Mouse (Mus musculus) MEL (cell line): Measurements from ENCODE around the gene Prkcb. TPM values are rescaled to one million over a fixed set of nuclear protein-coding genes. Genes with fewer than 3 reads are reported as not detected.

Experiments used
- DNase-seq: peaks from one replicate; pipeline ENCODE4 v3.0.0; 2011; ENCODE audit warnings: low read depth, low spot score
- H3K27ac ChIP-seq: 2 replicates; pipeline ENCODE4 v1.5.1; 2012; ENCODE audit warnings: low read depth, mild to moderate bottlenecking, control low read depth, low read length, moderate library complexity; ENCODE audit not compliant: control insufficient read depth
- H3K27me3 ChIP-seq, 2 experiments: fragments of 150-350 bp in 1 of 2; sonication (generic) in 1 of 2; 2 replicates each; pipeline ENCODE4 v1.6.1; 2012; ENCODE audit warnings: low read length in 2 of 2, mild to moderate bottlenecking in 2 of 2, improper control_type of control experiment in 1 of 2, moderate library complexity in 1 of 2; ENCODE audit not compliant: insufficient read depth in 2 of 2, control insufficient read depth in 1 of 2
- H3K36me3 ChIP-seq, 2 experiments: 2 replicates each; pipeline ENCODE4 v1.6.1; 2012 to 2014; ENCODE audit warnings: low read length in 2 of 2, improper control_type of control experiment in 1 of 2, inconsistent platforms in 1 of 2, mild to moderate bottlenecking in 1 of 2; ENCODE audit not compliant: insufficient read depth in 2 of 2, control insufficient read depth in 1 of 2
- H3K4me1 ChIP-seq, 2 experiments: fragments of 150-350 bp in 1 of 2; sonication (generic) in 1 of 2; 2 replicates each; pipeline ENCODE4 v1.6.1; 2012; ENCODE audit warnings: low read length in 2 of 2, improper control_type of control experiment in 1 of 2, mild to moderate bottlenecking in 1 of 2; ENCODE audit not compliant: insufficient read depth in 2 of 2, control insufficient read depth in 1 of 2
- H3K4me3 ChIP-seq, 2 experiments: fragments of 150-350 bp in 1 of 2; sonication (generic) in 1 of 2; 2 replicates each; pipeline ENCODE4 v1.5.1; 2012; ENCODE audit warnings: low read depth in 2 of 2, low read length in 2 of 2, mild to moderate bottlenecking in 2 of 2, moderate library complexity in 2 of 2, control low read depth in 1 of 2, improper control_type of control experiment in 1 of 2; ENCODE audit not compliant: control insufficient read depth in 1 of 2, insufficient read depth in 1 of 2
- H3K79me2 ChIP-seq: 2 replicates; pipeline ENCODE4 v1.6.1; 2012; ENCODE audit warnings: mild to moderate bottlenecking, low read length, moderate library complexity; ENCODE audit not compliant: control insufficient read depth, poor library complexity, insufficient read depth
- H3K9ac ChIP-seq: 2 replicates; pipeline ENCODE4 v1.6.1; 2012; ENCODE audit warnings: low read depth, mild to moderate bottlenecking, control low read depth, low read length, moderate library complexity; ENCODE audit not compliant: control insufficient read depth, poor library complexity, severe bottlenecking
- H3K9me3 ChIP-seq: fragments of 150-350 bp; sonication (generic); replicated peaks from 2 replicates; pipeline ENCODE4 v1.6.1; 2012; ENCODE audit warnings: mild to moderate bottlenecking, low read length, improper control_type of control experiment, moderate library complexity; ENCODE audit not compliant: insufficient read depth
- CHD1 ChIP-seq: IDR thresholded peaks from 2 replicates; pipeline ENCODE4 v1.6.1; 2012; ENCODE audit warnings: low read depth, mild to moderate bottlenecking, inconsistent platforms, low read length, improper control_type of control experiment
- CTCF ChIP-seq, 3 experiments: IDR thresholded peaks in 2 of 3; conservative IDR thresholded peaks in 1 of 3; 2 replicates each; pipeline ENCODE4 v1.5.1; 2011 to 2012; ENCODE audit warnings: low read length in 3 of 3, low read depth in 2 of 3, mild to moderate bottlenecking in 2 of 3, improper control_type of control experiment in 1 of 3, inconsistent platforms in 1 of 3, mixed read lengths in 1 of 3, moderate library complexity in 1 of 3; ENCODE audit not compliant: control insufficient read depth in 1 of 3, insufficient read depth in 1 of 3, poor library complexity in 1 of 3, severe bottlenecking in 1 of 3
- E2F4 ChIP-seq: IDR thresholded peaks from 2 replicates; pipeline ENCODE4 v1.6.1; 2011; ENCODE audit warnings: low read depth, low read length, improper control_type of control experiment, borderline replicate concordance
- ELF1 ChIP-seq: IDR thresholded peaks from 2 replicates; pipeline ENCODE4 v1.6.1; 2014; ENCODE audit warnings: low read depth, mild to moderate bottlenecking, inconsistent platforms, low read length, improper control_type of control experiment, moderate library complexity
- EP300 ChIP-seq, 2 experiments: IDR thresholded peaks; 2 replicates each; pipeline ENCODE4 v1.6.1; 2011; ENCODE audit warnings: improper control_type of control experiment in 2 of 2, low read length in 2 of 2, low read depth in 1 of 2, mild to moderate bottlenecking in 1 of 2
- ETS1 ChIP-seq: IDR thresholded peaks from 2 replicates; pipeline ENCODE4 v1.6.1; 2012; ENCODE audit warnings: low read depth, mild to moderate bottlenecking, inconsistent platforms, low read length, improper control_type of control experiment, moderate library complexity
- GATA1 ChIP-seq: IDR thresholded peaks from 2 replicates; pipeline ENCODE4 v1.6.1; 2011; ENCODE audit warnings: low read depth, low read length, improper control_type of control experiment
- JUND ChIP-seq: IDR thresholded peaks from 2 replicates; pipeline ENCODE4 v1.6.1; 2011; ENCODE audit warnings: low read depth, mild to moderate bottlenecking, improper control_type of control experiment, low read length
- MAZ ChIP-seq: IDR thresholded peaks from 2 replicates; pipeline ENCODE4 v1.6.1; 2012; ENCODE audit warnings: low read depth, mild to moderate bottlenecking, inconsistent platforms, low read length, improper control_type of control experiment
- NELFE ChIP-seq: IDR thresholded peaks from 2 replicates; pipeline ENCODE4 v1.6.1; 2011; ENCODE audit warnings: low read depth, low read length, improper control_type of control experiment
- POLR2AphosphoS2 ChIP-seq: IDR thresholded peaks from 2 replicates; pipeline ENCODE4 v1.6.1; 2011; ENCODE audit warnings: low read length, improper control_type of control experiment
- RAD21 ChIP-seq: IDR thresholded peaks from 2 replicates; pipeline ENCODE4 v1.6.1; 2011; ENCODE audit warnings: mild to moderate bottlenecking, low read depth, low read length, improper control_type of control experiment
- RCOR1 ChIP-seq: IDR thresholded peaks from 2 replicates; pipeline ENCODE4 v1.6.1; 2012; ENCODE audit warnings: low read depth, mild to moderate bottlenecking, inconsistent platforms, low read length, improper control_type of control experiment
- SIN3A ChIP-seq: IDR thresholded peaks from 2 replicates; pipeline ENCODE4 v1.6.1; 2012; ENCODE audit warnings: low read length, improper control_type of control experiment, inconsistent platforms
- SMC3 ChIP-seq: IDR thresholded peaks from 2 replicates; pipeline ENCODE4 v1.6.1; 2011; ENCODE audit warnings: low read depth, low read length, improper control_type of control experiment
- USF2 ChIP-seq, 2 experiments: IDR thresholded peaks; 2 replicates each; pipeline ENCODE4 v1.6.1; 2011 to 2012; ENCODE audit warnings: improper control_type of control experiment in 2 of 2, low read length in 2 of 2, borderline replicate concordance in 1 of 2, inconsistent platforms in 1 of 2, low read depth in 1 of 2, mild to moderate bottlenecking in 1 of 2; ENCODE audit not compliant: insufficient read depth in 1 of 2
- ZKSCAN1 ChIP-seq: IDR thresholded peaks from 2 replicates; pipeline ENCODE4 v1.6.1; 2012; ENCODE audit warnings: low read depth, mild to moderate bottlenecking, inconsistent platforms, low read length, improper control_type of control experiment, moderate library complexity
- ZMIZ1 ChIP-seq: IDR thresholded peaks from 2 replicates; pipeline ENCODE4 v1.6.1; 2012; ENCODE audit warnings: low read depth, mild to moderate bottlenecking, inconsistent platforms, low read length, improper control_type of control experiment, moderate library complexity
- polyA plus RNA-seq, 2 experiments: library from polyadenylated mRNA; stranded (reverse) in 1 of 2; unstranded in 1 of 2; fragments of >175 nt in 1 of 2; fragments of >200 nt in 1 of 2; gene quantifications; 2 replicates each; pipeline versions ENCODE4 v1.2.1 to v1.2.4; 2012; ENCODE audit warnings: low replicate concordance in 2 of 2, low read depth in 1 of 2; ENCODE audit not compliant: insufficient read length in 2 of 2, insufficient read depth in 1 of 2, missing spikeins in 1 of 2
- total RNA-seq: library from RNA; depleted of rRNA; stranded (reverse); fragments of 300-350 nt; gene quantifications from 2 replicates; pipeline ENCODE4 v1.2.3, GENCODE M21; 2012

Prkcb gene
- total and polyA plus RNA-seq, 3 experiments, result not detected

GRCm38 (mm10) chr7:122445056-122445455 lies 156.5 kb downstream of the Prkcb start:
- no peaks in the 10 kb centered on the region for H3K36me3 ChIP-seq
- H3K4me1 ChIP-seq, result no peaks in the 10 kb centered on the region
- DNase-seq, result peak; percentile 43
- H3K4me3 ChIP-seq, result no peak overlapping the region
- no peaks in the 10 kb centered on the region for H3K9me3 ChIP-seq
- H3K27ac ChIP-seq, result no peak overlapping the region
- no peak overlapping the region for H3K9ac ChIP-seq
- no peak for TF ChIP-seq CHD1
- TF ChIP-seq CTCF (IDR thresholded peaks at IDR 0.05 in 2 of 3, conservative IDR thresholded peaks at IDR 0.05 in 1 of 3; ENCODE audit: control insufficient read depth in 1 of 3, insufficient read depth in 1 of 3, low read depth in 2 of 3, low read length in 3 of 3, poor library complexity in 1 of 3, severe bottlenecking in 1 of 3), result peak; percentile 54 to 62 (median 59)
- TF ChIP-seq SMC3, result no peak
- TF ChIP-seq EP300 (IDR thresholded peaks at IDR 0.05; ENCODE audit: low read depth in 1 of 2, low read length in 2 of 2), result no peak
- TF ChIP-seq USF2 (IDR thresholded peaks at IDR 0.05; ENCODE audit: borderline replicate concordance in 1 of 2, insufficient read depth in 1 of 2, low read depth in 1 of 2, low read length in 2 of 2), result no peak
- no peaks in the 10 kb centered on the region for H3K27me3 ChIP-seq
- no peaks in the 10 kb centered on the region for H3K79me2 ChIP-seq

GRCm38 (mm10) chr7:122452671-122453070 lies 164.1 kb downstream of the Prkcb start:
- H3K27ac ChIP-seq, result no peak overlapping the region
- H3K4me3 ChIP-seq, result no peak overlapping the region
- no peaks in the 10 kb centered on the region for H3K27me3 ChIP-seq
- no peaks in the 10 kb centered on the region for H3K79me2 ChIP-seq
- no peak for DNase-seq
- no peaks in the 10 kb centered on the region for H3K9me3 ChIP-seq
- TF ChIP-seq CHD1 (no peak), ELF1 (no peak), NELFE (no peak), MAZ (no peak), ZMIZ1 (no peak), ETS1 (no peak), GATA1 (no peak), ZKSCAN1 (no peak), POLR2AphosphoS2 (no peak), RAD21 (no peak), SIN3A (no peak), RCOR1 (no peak), E2F4 (no peak), JUND (no peak)
- H3K9ac ChIP-seq, result no peak overlapping the region
- no peaks in the 10 kb centered on the region for H3K36me3 ChIP-seq
- H3K4me1 ChIP-seq, result no peaks in the 10 kb centered on the region
